Mouse (Mus musculus) macrophage (primary cell): ENCODE measurements around the gene Cyth4. TPM values are rescaled to one million over a fixed set of nuclear protein-coding genes. Genes with fewer than 3 reads are reported as not detected.

ENCODE experiments used
- H3K27ac ChIP-seq: fragments of 350-480 bp; formaldehyde crosslinking; 2 replicates; pipeline ENCODE4 v1.9.0; 2021
- H3K36me3 ChIP-seq: fragments of 350-480 bp; formaldehyde crosslinking; 2 replicates; pipeline ENCODE4 v1.9.0; 2021; ENCODE audit errors: inconsistent target
- H3K4me3 ChIP-seq: fragments of 350-480 bp; formaldehyde crosslinking; 2 replicates; pipeline ENCODE4 v1.9.0; 2021; ENCODE audit errors: inconsistent target
- H3K79me2 ChIP-seq: fragments of 350-480 bp; formaldehyde crosslinking; 2 replicates; pipeline ENCODE4 v1.9.0; 2021; ENCODE audit errors: inconsistent target
- WGBS: methylation state at CpG from one replicate; pipeline ENCODE4 v1.1.7; 2026; ENCODE audit warnings: inconsistent platforms; ENCODE audit not compliant: missing documents; 5-methylcytosine and 5-hydroxymethylcytosine counted together
- polyA plus RNA-seq: library from polyadenylated mRNA; stranded (reverse); fragments of 250-400 nt; gene quantifications from 3 replicates; pipeline ENCODE4 v1.2.4, GENCODE M21; 2018; ENCODE audit warnings: inconsistent platforms
- total RNA-seq, 78 experiments: library from RNA; depleted of rRNA; stranded (reverse); fragments of 250-400 nt; gene quantifications; 1 replicate in 9 of 78; 2 replicates in 24 of 78; 3 replicates in 43 of 78; 4 replicates in 2 of 78; pipeline ENCODE4 v1.2.4; 2018; ENCODE audit warnings: inconsistent platforms in 56 of 78

The Cyth4 gene
- total RNA-seq (2018; cell fraction: chromatin; rRNA removed), result 1,000 to 10,000 TPM in 7 of 26 experiments, 100 to 1,000 TPM in 19; 198 to 1,124 (median 784) TPM
- total RNA-seq (2018; cell fraction: cytosol; rRNA removed), result 100 to 1,000 TPM; 130 to 274 (median 205) TPM
- 100 to 1,000 TPM; 127 to 775 (median 373) TPM for total RNA-seq (2018; cell fraction: nucleus; rRNA removed)
- 240 to 319 TPM (median 275 TPM) in 3 replicates for polyA plus RNA-seq

- Histone ChIP-seq H3K36me3 (peaks cover 13% of the 10 kb centered on the region; the same call in 1 of the 2 replicates), H3K79me2 (peaks cover 48% of the 10 kb centered on the region), H3K27ac (peak within 1 kb of the TSS; percentile 98), H3K4me3 (peak within 1 kb of the TSS; percentile 86)
- 1% methylated on average over 7 of the region's 7 CpGs for WGBS
Measured at GRCm38 (mm10) chr15:78596914-78597313, at the start of gene Cyth4. TSS of gene Cyth4 (plus strand) at chr15:78597047.

GRCm38 (mm10) chr15:78547415-78548335 is 49.2 kb upstream of the Cyth4 start:
- Histone ChIP-seq H3K79me2 (no peaks in the 10 kb centered on the region), H3K4me3 (no peak overlapping the region), H3K36me3 (no peaks in the 10 kb centered on the region), H3K27ac (no peak overlapping the region)
- 58% methylated on average over 5 of the region's 5 CpGs for WGBS

- Histone ChIP-seq H3K4me3 (no peak overlapping the region), H3K36me3 (no peaks in the 10 kb centered on the region), H3K27ac (no peak overlapping the region), H3K79me2 (no peaks in the 10 kb centered on the region)
- 42% methylated on average over 3 of the region's 3 CpGs for WGBS
Measured at GRCm38 (mm10) chr15:78548336-78548665, 48.5 kb upstream of the Cyth4 start.

GRCm38 (mm10) chr15:78548711-78549110 is 48.1 kb upstream of the Cyth4 start:
- 77% methylated on average over 8 of the region's 8 CpGs for WGBS
- Histone ChIP-seq H3K4me3 (no peak overlapping the region), H3K27ac (no peak overlapping the region), H3K36me3 (no peaks in the 10 kb centered on the region), H3K79me2 (no peaks in the 10 kb centered on the region)

- no peaks in the 10 kb centered on the region for H3K79me2 ChIP-seq
- no peak overlapping the region for H3K27ac ChIP-seq
- WGBS, result 86% methylated on average over 4 of the region's 4 CpGs
- H3K4me3 ChIP-seq, result no peak overlapping the region
- no peaks in the 10 kb centered on the region for H3K36me3 ChIP-seq
Measured at GRCm38 (mm10) chr15:78549189-78549734, 47.6 kb upstream of the Cyth4 start.

GRCm38 (mm10) chr15:78554545-78555313 is 42.1 kb upstream of the Cyth4 start:
- Histone ChIP-seq H3K36me3 (no peaks in the 10 kb centered on the region), H3K79me2 (no peaks in the 10 kb centered on the region), H3K27ac (no peak overlapping the region), H3K4me3 (peak overlapping the region; percentile 7; the same call in 1 of the 2 replicates)
- 84% methylated on average over 25 of the region's 25 CpGs for whole genome bisulfite sequencing

GRCm38 (mm10) chr15:78557693-78558535 is 38.9 kb upstream of the Cyth4 start:
- WGBS, result 45% methylated on average over 10 of the region's 10 CpGs
- Histone ChIP-seq H3K79me2 (no peaks in the 10 kb centered on the region), H3K27ac (no peak overlapping the region), H3K4me3 (no peak overlapping the region), H3K36me3 (peaks cover 20% of the 10 kb centered on the region)

- H3K79me2 ChIP-seq, result no peaks in the 10 kb centered on the region
- no peak overlapping the region for H3K4me3 ChIP-seq
- WGBS, result 52% methylated on average over 11 of the region's 11 CpGs
- peaks cover 26% of the 10 kb centered on the region for H3K36me3 ChIP-seq
- H3K27ac ChIP-seq, result no peak overlapping the region
Measured at GRCm38 (mm10) chr15:78559141-78559979, 37.5 kb upstream of the Cyth4 start.

- H3K27ac ChIP-seq, result no peak overlapping the region
- H3K4me3 ChIP-seq, result no peak overlapping the region
- peaks cover 66% of the 10 kb centered on the region for H3K36me3 ChIP-seq
- H3K79me2 ChIP-seq, result peaks cover 17% of the 10 kb centered on the region; the same call in 1 of the 2 replicates
- WGBS, result 87% methylated on average over 3 of the region's 3 CpGs
Measured at GRCm38 (mm10) chr15:78563344-78563743, 33.5 kb upstream of the Cyth4 start.

GRCm38 (mm10) chr15:78563937-78564336 is 32.9 kb upstream of the Cyth4 start:
- peak overlapping the region; percentile 13; the same call in 1 of the 2 replicates for H3K27ac ChIP-seq
- H3K79me2 ChIP-seq, result peaks cover 23% of the 10 kb centered on the region; the same call in 1 of the 2 replicates
- no peak overlapping the region for H3K4me3 ChIP-seq
- H3K36me3 ChIP-seq, result peaks cover 72% of the 10 kb centered on the region
- 14% methylated on average over 5 of the region's 5 CpGs for WGBS

GRCm38 (mm10) chr15:78564764-78565435 is 31.9 kb upstream of the Cyth4 start:
- WGBS, result 80% methylated on average over 11 of the region's 11 CpGs
- Histone ChIP-seq H3K36me3 (peaks cover 82% of the 10 kb centered on the region), H3K79me2 (peaks cover 32% of the 10 kb centered on the region), H3K27ac (no peak overlapping the region), H3K4me3 (no peak overlapping the region)

GRCm38 (mm10) chr15:78567608-78568120 is 29.2 kb upstream of the Cyth4 start:
- no peak overlapping the region for H3K4me3 ChIP-seq
- peaks cover 60% of the 10 kb centered on the region for H3K79me2 ChIP-seq
- no peak overlapping the region for H3K27ac ChIP-seq
- WGBS, result 84% methylated on average over 9 of the region's 9 CpGs
- peaks cover 72% of the 10 kb centered on the region for H3K36me3 ChIP-seq
